Mouse (Mus musculus) bone marrow macrophage, adult 2 months (primary cell): ENCODE results near the gene Odf3b. TPM values are rescaled to one million over a fixed set of nuclear protein-coding genes. Genes with fewer than 3 reads are reported as not detected.

Experiments
- H3K27ac ChIP-seq: 2 replicates; pipeline ENCODE4 v1.5.1; 2012; ENCODE audit warnings: low read depth, low read length; ENCODE audit not compliant: insufficient read depth
- H3K4me1 ChIP-seq: 2 replicates; pipeline ENCODE4 v1.6.1; 2012; ENCODE audit warnings: low read length; ENCODE audit not compliant: control insufficient read depth, insufficient read depth
- H3K4me3 ChIP-seq: 2 replicates; pipeline ENCODE4 v1.5.1; 2012; ENCODE audit warnings: mild to moderate bottlenecking, low read length, moderate library complexity; ENCODE audit not compliant: insufficient read depth
- CTCF ChIP-seq: IDR thresholded peaks from 2 replicates; pipeline ENCODE4 v1.5.1; 2012; ENCODE audit warnings: low read depth, mild to moderate bottlenecking, low read length, moderate library complexity
- POLR2A ChIP-seq: IDR thresholded peaks from 2 replicates; pipeline ENCODE4 v1.6.1; 2012; ENCODE audit warnings: mild to moderate bottlenecking, low read depth, low read length, borderline replicate concordance
- polyA plus RNA-seq: library from polyadenylated mRNA; stranded (reverse); fragments of >200 nt; gene quantifications from 2 replicates; pipeline ENCODE4 v1.2.4, GENCODE M21; 2012; ENCODE audit not compliant: missing spikeins, insufficient read depth, insufficient read length

Gene Odf3b
- polyA plus RNA-seq, 1 experiment = not detected

DNA sequence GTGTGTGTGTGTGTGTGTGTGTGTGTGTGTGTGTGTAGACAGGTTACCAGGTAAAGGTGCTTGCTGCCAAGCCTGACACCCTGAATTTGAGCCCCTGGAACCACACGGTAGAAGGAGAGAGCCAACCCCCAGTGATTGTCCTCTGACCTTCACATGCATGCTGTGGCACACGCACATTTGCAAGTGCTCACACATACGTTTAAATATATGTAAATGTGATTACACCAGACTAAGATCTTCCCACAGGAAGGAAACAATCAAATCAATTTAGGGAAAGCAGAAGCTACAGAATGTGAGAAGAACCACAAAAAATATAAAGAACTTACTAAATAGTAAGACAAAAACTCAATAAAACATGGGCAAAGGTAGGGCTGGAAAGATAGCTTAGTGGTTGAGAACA lies 38.9 kb downstream of the Odf3b start:
- Histone ChIP-seq H3K27ac (no peak overlapping the region), H3K4me3 (no peak overlapping the region), H3K4me1 (peaks cover 11% of the 10 kb centered on the region)
- TF ChIP-seq CTCF = no peak
- no peak for TF ChIP-seq POLR2A

DNA sequence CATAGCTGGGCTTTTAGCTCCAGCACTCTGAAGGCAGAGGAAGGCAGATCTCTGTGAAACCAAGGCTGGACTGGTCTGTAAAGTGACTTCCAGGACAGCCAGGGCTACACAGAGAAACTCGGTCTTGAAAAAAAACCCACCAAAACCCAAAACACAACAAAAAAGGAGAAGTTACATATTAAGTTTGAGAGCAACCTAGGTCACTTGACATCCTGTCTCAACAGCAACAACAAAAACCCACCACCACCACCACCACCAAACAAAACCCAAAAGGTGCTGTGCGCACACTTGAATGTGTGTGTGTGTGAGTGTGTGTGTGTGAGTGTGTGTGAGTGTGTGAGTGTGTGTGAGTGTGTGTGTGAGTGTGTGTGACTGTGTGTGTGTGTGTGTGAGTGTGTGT lies 39.4 kb downstream of the Odf3b start:
- peaks cover 11% of the 10 kb centered on the region for H3K4me1 ChIP-seq
- H3K4me3 ChIP-seq = no peak overlapping the region
- TF ChIP-seq CTCF = no peak
- TF ChIP-seq POLR2A = no peak
- no peak overlapping the region for H3K27ac ChIP-seq

DNA sequence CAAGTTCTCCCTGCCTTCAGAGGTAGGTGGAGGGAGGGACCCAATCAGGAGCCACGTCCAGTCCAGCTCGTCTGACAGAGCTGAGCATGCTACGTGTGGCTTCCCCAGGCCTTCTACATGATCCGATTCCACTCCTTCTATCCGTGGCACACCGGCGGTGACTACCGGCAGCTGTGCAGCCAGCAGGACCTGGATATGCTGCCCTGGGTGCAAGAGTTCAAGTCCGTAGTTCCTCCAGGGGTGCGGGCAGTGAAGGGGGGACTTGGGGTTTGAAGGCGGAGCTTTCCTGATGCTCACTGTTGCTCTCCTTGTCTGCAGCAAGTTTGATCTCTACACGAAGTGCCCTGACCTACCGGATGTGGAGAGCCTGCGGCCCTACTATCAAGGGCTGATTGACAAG lies 42.7 kb downstream of the Odf3b start:
- H3K27ac ChIP-seq = no peak overlapping the region
- peaks cover 11% of the 10 kb centered on the region for H3K4me1 ChIP-seq
- TF ChIP-seq CTCF (no peak), POLR2A (no peak)
- no peak overlapping the region for H3K4me3 ChIP-seq

DNA sequence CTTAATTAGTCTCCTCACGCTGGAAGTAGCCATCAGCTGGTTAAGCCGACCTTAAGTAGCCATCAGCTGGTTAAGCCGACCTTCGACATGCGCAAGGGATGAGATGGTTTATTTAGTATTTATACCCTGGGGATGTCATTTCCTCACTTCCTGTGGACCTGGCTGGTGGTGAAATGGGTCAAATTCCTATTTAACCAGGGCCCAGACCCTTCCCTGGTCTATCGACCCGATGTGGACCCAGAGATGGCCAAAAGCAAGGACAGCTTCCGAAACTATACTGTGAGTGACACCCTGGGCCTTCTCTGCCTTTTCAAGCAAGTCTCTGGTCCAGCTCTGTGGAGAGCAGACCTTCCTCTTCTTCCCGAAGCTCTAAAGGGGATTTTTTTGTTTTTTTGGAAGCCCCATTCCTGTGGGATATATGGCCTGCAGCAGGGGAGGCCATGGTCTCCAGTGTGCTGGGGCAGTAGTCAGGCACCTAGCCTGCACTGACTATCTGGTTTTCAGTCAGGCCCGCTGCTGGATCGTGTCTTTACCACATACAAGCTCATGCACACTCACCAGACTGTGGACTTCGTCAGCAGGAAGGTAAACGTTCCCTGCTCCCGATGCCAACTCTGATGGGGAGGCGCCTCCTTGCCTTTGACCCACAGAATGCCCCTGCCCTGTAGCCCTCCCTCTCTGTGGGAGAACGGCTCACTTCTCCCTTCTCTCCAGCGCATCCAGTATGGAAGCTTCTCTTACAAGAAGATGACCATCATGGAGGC lies 44.1 kb downstream of the Odf3b start:
- TF ChIP-seq POLR2A (no peak), CTCF (no peak)
- Histone ChIP-seq H3K27ac (no peak overlapping the region), H3K4me1 (peaks cover 5% of the 10 kb centered on the region), H3K4me3 (no peak overlapping the region)

DNA sequence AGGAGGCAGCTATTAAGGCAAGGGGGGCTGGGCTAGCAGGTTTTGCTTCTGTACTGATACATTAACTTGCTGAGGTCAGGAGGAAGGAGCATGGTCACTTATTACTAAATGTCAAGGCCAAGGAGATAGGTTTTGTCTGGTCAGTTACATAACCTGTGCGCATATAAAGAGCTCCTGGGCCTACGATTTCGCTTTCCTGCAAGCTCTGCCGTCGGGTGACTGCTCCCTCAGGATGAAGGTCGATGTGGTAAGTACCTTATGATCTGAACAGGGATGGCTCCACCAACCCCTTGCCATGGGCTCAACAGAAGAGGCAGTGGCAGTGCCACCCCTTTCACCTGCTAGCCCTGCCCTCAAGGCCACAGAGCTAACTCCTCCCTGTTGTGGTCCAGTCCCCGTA lies 44.8 kb downstream of the Odf3b start, which contains the start of gene Miox:
Miox (plus strand) TSS at position 128 of the 400 bp plus-strand sequence.
- TF ChIP-seq POLR2A = no peak
- Histone ChIP-seq H3K4me3 (no peak within 1 kb of the TSS), H3K27ac (no peak within 1 kb of the TSS), H3K4me1 (no peaks in the 10 kb centered on the region)

Other genes with a start within 250 kb of the Odf3b start
- not detected in 2 replicates for gene Mapk12, start 238.6 kb downstream of the Odf3b start, polyA plus RNA-seq
- gene Mapk11, start 229.7 kb downstream of the Odf3b start, polyA plus RNA-seq = 2.2 and 2.7 TPM in 2 replicates
- 432 and 457 TPM in 2 replicates for gene Plxnb2, start 198.5 kb downstream of the Odf3b start, polyA plus RNA-seq
- gene Dennd6b, start 182.8 kb downstream of the Odf3b start, polyA plus RNA-seq = 3.4 and 3.8 TPM in 2 replicates
- 31.6 and 32.7 TPM in 2 replicates for gene Ppp6r2, start 167.7 kb downstream of the Odf3b start, polyA plus RNA-seq
- 71.1 and 79.8 TPM in 2 replicates for gene Sbf1, start 64.0 kb downstream of the Odf3b start, polyA plus RNA-seq
- not detected in 2 replicates for gene Adm2, start 56.6 kb downstream of the Odf3b start, polyA plus RNA-seq
- gene Miox, start 44.9 kb downstream of the Odf3b start, polyA plus RNA-seq = not detected in 2 replicates
- gene Lmf2, start 23.6 kb downstream of the Odf3b start, polyA plus RNA-seq = 48.1 and 48.9 TPM in 2 replicates
- gene Ncaph2, start 23.6 kb downstream of the Odf3b start, polyA plus RNA-seq = 140 and 142 TPM in 2 replicates
- gene Sco2, start 5.4 kb downstream of the Odf3b start, polyA plus RNA-seq = 12.5 and 15.3 TPM in 2 replicates
- 0.28 TPM in 1 of 2 replicates, not detected in the other for gene Tymp, start 2.2 kb downstream of the Odf3b start, polyA plus RNA-seq
- gene Klhdc7b, start 5.6 kb upstream of the Odf3b start, polyA plus RNA-seq = not detected in 2 replicates
- not detected in 2 replicates for gene Syce3, start 31.2 kb upstream of the Odf3b start, polyA plus RNA-seq
- 2.0 TPM in 1 of 2 replicates, not detected in the other for gene Cpt1b, start 46.6 kb upstream of the Odf3b start, polyA plus RNA-seq
- 0.72 and 1.1 TPM in 2 replicates for gene C730034F03Rik, start 50.3 kb upstream of the Odf3b start, polyA plus RNA-seq
- 0.94 and 1.1 TPM in 2 replicates for gene Gm44502, start 50.4 kb upstream of the Odf3b start, polyA plus RNA-seq
- gene Chkb, start 50.6 kb upstream of the Odf3b start, polyA plus RNA-seq = 115 and 138 TPM in 2 replicates
- not detected in 2 replicates for gene Mapk8ip2, start 74.6 kb upstream of the Odf3b start, polyA plus RNA-seq
- 30.4 and 33.6 TPM in 2 replicates for gene Arsa, start 98.1 kb upstream of the Odf3b start, polyA plus RNA-seq
- gene Shank3, start 120.3 kb upstream of the Odf3b start, polyA plus RNA-seq = not detected in 2 replicates
- gene Acr, start 189.0 kb upstream of the Odf3b start, polyA plus RNA-seq = not detected in 2 replicates
- gene Rabl2, start 212.6 kb upstream of the Odf3b start, polyA plus RNA-seq = 12.0 and 12.3 TPM in 2 replicates